Mouse (Mus musculus): ENCODE results near the gene Gtpbp1. TPM values are rescaled to one million over a fixed set of nuclear protein-coding genes. Genes with fewer than 3 reads are reported as not detected.

Gene Gtpbp1
- total and polyA plus RNA-seq, 3 experiments: 25.3 to 45.3 (median 34.2) TPM

DNA sequence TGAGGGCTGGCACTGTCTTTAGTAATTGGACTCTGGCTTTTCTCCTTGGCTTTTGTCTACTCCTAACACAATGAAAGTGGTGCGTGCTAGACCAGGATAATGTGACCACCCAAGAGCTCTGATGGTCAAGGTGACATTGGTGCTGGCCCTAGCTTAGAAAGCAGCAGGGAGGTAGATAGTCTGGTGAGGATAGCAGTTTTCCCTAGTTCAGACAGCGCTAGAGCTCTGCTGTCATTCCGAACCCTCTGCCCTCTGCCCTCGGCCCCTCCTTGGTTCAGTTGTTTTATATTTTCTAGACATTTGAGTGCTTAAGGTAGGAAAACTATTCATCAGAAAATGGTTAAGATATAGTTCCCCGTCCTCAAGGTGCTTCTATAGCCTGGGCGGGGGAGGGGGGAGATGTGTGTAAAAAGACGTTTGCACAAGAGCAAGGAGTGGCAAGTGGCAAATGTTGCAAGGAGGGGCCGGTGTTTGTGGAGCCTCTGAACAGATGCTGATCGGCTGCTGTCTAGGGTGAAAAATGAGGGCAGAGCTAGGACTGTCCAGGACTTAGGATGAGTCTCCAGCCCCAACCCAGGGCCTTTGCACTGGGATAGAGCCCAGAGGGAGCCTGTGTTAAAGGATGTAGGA is 7.0 kb downstream of the Gtpbp1 start:
- Histone ChIP-seq H3K9ac (ENCODE audit: insufficient read depth, low read depth) (no peak overlapping the region), H3K4me3 (replicated peaks in 1 of 3; ENCODE audit: low read depth in 2 of 3, low read length in 2 of 3, poor library complexity in 1 of 3) (no peak overlapping the region), H3K9me3 (replicated peaks; ENCODE audit: low read length) (no peaks in the 10 kb centered on the region), H3K27ac (ENCODE audit: insufficient read depth, low read depth) (no peak overlapping the region), H3K36me3 (replicated peaks in 1 of 2; ENCODE audit: control insufficient read depth in 1 of 2, insufficient read depth in 1 of 2, low read length in 1 of 2) (peaks cover 15 to 54% of the 10 kb centered on the region in 2 experiments), H3K4me1 (ENCODE audit: control insufficient read depth in 1 of 2, insufficient read depth in 2 of 2) (peaks cover 5 to 19% of the 10 kb centered on the region in 2 experiments), H3K27me3 (replicated peaks) (no peaks in the 10 kb centered on the region), H3K4me2 (ENCODE audit: insufficient read depth, low read depth, poor library complexity, severe bottlenecking) (no peak overlapping the region), H3K79me2 (replicated peaks; ENCODE audit: control insufficient read depth, extremely low read depth, insufficient read depth, poor library complexity, severe bottlenecking) (peaks cover 12% of the 10 kb centered on the region)
- dilution Hi-C loops (cut with MboI; ENCODE audit: extremely low pct_ligation_motif_present, extremely low pct_unique_long_range_greater_than_20kb, low sequenced_read_pairs) (no loop called here), in situ Hi-C loops (cut with MboI; ENCODE audit: low pct_ligation_motif_present, low pct_unique_long_range_greater_than_20kb, low sequenced_read_pairs) (no loop called here)
- no peak for DNase-seq (ENCODE audit: extremely low read depth)
- TF ChIP-seq MEF2A (IDR thresholded peaks at IDR 0.05; ENCODE audit: borderline replicate concordance, low read depth, low read length) (no peak), MXI1 (IDR thresholded peaks at IDR 0.05; ENCODE audit: low read depth, low read length) (no peak), NRF1 (IDR thresholded peaks at IDR 0.05; ENCODE audit: low read depth, low read length) (no peak), MYC (IDR thresholded peaks at IDR 0.05; ENCODE audit: low read depth, low read length) (no peak), TCF12 (IDR thresholded peaks at IDR 0.05; ENCODE audit: low read depth, low read length) (no peak), ZC3H11A (IDR thresholded peaks at IDR 0.05; ENCODE audit: low read depth, low read length) (no peak), CTCF (conservative IDR thresholded peaks at IDR 0.05 in 1 of 2, IDR thresholded peaks at IDR 0.05 in 1 of 2; ENCODE audit: low read depth in 2 of 2, low read length in 2 of 2) (no peak), CHD2 (IDR thresholded peaks at IDR 0.05; ENCODE audit: low read length) (no peak), BHLHE40 (IDR thresholded peaks at IDR 0.05; ENCODE audit: low read depth, low read length) (no peak)

- dilution Hi-C loops (cut with MboI; ENCODE audit: extremely low pct_ligation_motif_present, extremely low pct_unique_long_range_greater_than_20kb, low sequenced_read_pairs): no loop called here
- H3K36me3 ChIP-seq (replicated peaks in 1 of 2; ENCODE audit: control insufficient read depth in 1 of 2, insufficient read depth in 1 of 2, low read length in 1 of 2): peaks cover 32 to 54% of the 10 kb centered on the region in 2 experiments
These were observed 16.1 kb downstream of the Gtpbp1 start for GRCm38 (mm10) chr15:79706603-79707214.

More at GRCm38 (mm10) chr15:79706603-79707214, 16.1 kb downstream of the Gtpbp1 start:
- no peak overlapping the region for H3K4me3 ChIP-seq (replicated peaks in 1 of 3; ENCODE audit: low read depth in 2 of 3, low read length in 2 of 3, poor library complexity in 1 of 3)
- no peaks in the 10 kb centered on the region for H3K9me3 ChIP-seq (replicated peaks; ENCODE audit: low read length)
- no peak overlapping the region for H3K27ac ChIP-seq (ENCODE audit: insufficient read depth, low read depth)
- no peak overlapping the region for H3K4me2 ChIP-seq (ENCODE audit: insufficient read depth, low read depth, poor library complexity, severe bottlenecking)
- no peaks in the 10 kb centered on the region for H3K27me3 ChIP-seq (replicated peaks)
- DNase-seq (ENCODE audit: extremely low read depth): no peak
- no peaks in the 10 kb centered on the region for H3K79me2 ChIP-seq (replicated peaks; ENCODE audit: control insufficient read depth, extremely low read depth, insufficient read depth, poor library complexity, severe bottlenecking)
- no peak overlapping the region for H3K9ac ChIP-seq (ENCODE audit: insufficient read depth, low read depth)
- no peak for TF ChIP-seq USF1 (IDR thresholded peaks at IDR 0.05; ENCODE audit: low read depth, low read length)
- TF ChIP-seq JUND (conservative IDR thresholded peaks at IDR 0.05; ENCODE audit: low read depth, low read length): no peak
- TF ChIP-seq ZMIZ1 (IDR thresholded peaks at IDR 0.05; ENCODE audit: low read depth, low read length): no peak
- no peak for TF ChIP-seq RCOR1 (conservative IDR thresholded peaks at IDR 0.05; ENCODE audit: low read depth, low read length)
- TF ChIP-seq NRF1 (IDR thresholded peaks at IDR 0.05; ENCODE audit: low read depth, low read length): no peak
- no peak for TF ChIP-seq JUN (IDR thresholded peaks at IDR 0.05; ENCODE audit: insufficient read depth, low read depth, low read length)
- in situ Hi-C loops (cut with MboI; ENCODE audit: low pct_ligation_motif_present, low pct_unique_long_range_greater_than_20kb, low sequenced_read_pairs): no loop called here
- H3K4me1 ChIP-seq (ENCODE audit: control insufficient read depth in 1 of 2, insufficient read depth in 2 of 2): peaks cover 14 to 27% of the 10 kb centered on the region in 2 experiments

All from CH12.LX (cell line).